Mouse (Mus musculus): ENCODE measurements around the gene Aym1.

GRCm38 (mm10) chr5:113335732-113336131 is 21.4 kb upstream of the Aym1 start:
- TF ChIP-seq CTCF (IDR thresholded peaks at IDR 0.05; ENCODE audit: extremely low read depth, insufficient read length, insufficient replicate concordance, low read depth, low read length): no peak
- no peak for TF ChIP-seq POLR2A (IDR thresholded peaks at IDR 0.05; ENCODE audit: low read depth, low read length)
